Mouse (Mus musculus) cerebellum, adult 2 months (tissue): ENCODE data around the gene Cwc25.

Experiments used
- CTCF ChIP-seq: fragments of 200-500 bp; IDR thresholded peaks from 2 replicates; pipeline ENCODE4 v1.5.1; 2011; ENCODE audit warnings: low read depth, mild to moderate bottlenecking, control low read depth, low read length, moderate library complexity, borderline replicate concordance; ENCODE audit not compliant: insufficient read depth
- POLR2A ChIP-seq: fragments of 200-500 bp; IDR thresholded peaks from 2 replicates; pipeline ENCODE4 v1.6.1; 2011; ENCODE audit warnings: low read length, control low read depth, borderline replicate concordance; ENCODE audit not compliant: insufficient read depth

- TF ChIP-seq CTCF (no peak), POLR2A (peak; percentile 99; the same call in 1 of the 2 replicates)
Observed at GRCm38 (mm10) chr11:97781832-97782563, 15.6 kb upstream of the Cwc25 start, which contains the start of gene Rpl23.
